Mouse (Mus musculus) kidney, embryonic 16.5 days (tissue): ENCODE results near the gene Ankrd35. TPM values are rescaled to one million over a fixed set of nuclear protein-coding genes. Genes with fewer than 3 reads are reported as not detected.
A peak's percentile ranks its signal among the peaks of the same experiment; 100 is the strongest.
"Not testable (repeated sequence)": the region's sequence is repeated elsewhere in the genome, so short reads cannot be mapped to it uniquely, and the experiment has no call there.

Experiments used
- ATAC-seq: fragments of 200-750 bp; cut with Nextera tagmentation; 2 replicates; pipeline ENCODE4 v1.8.0; 2017; ENCODE audit warnings: moderate TSS enrichment; ENCODE audit not compliant: low FRiP score, low TSS enrichment
- H3K27ac ChIP-seq: fragments of 300-500 bp; sonication (generic); 2 replicates; pipeline ENCODE4 v1.5.1; 2014; ENCODE audit warnings: low read length
- H3K27me3 ChIP-seq: fragments of 300-500 bp; sonication (generic); 2 replicates; pipeline ENCODE4 v1.6.1; 2014; ENCODE audit warnings: low read length, control low read depth, mixed read lengths; ENCODE audit not compliant: insufficient read depth
- H3K36me3 ChIP-seq: fragments of 300-500 bp; sonication (generic); 2 replicates; pipeline ENCODE4 v1.6.1; 2014; ENCODE audit warnings: low read length, control low read depth, mixed read lengths; ENCODE audit not compliant: insufficient read depth
- H3K4me1 ChIP-seq: fragments of 300-500 bp; sonication (generic); 2 replicates; pipeline ENCODE4 v1.6.1; 2014; ENCODE audit warnings: low read length, control low read depth, mixed read lengths; ENCODE audit not compliant: insufficient read depth
- H3K4me2 ChIP-seq: fragments of 300-500 bp; sonication (generic); replicated peaks from 2 replicates; pipeline ENCODE4 v1.6.1; 2014; ENCODE audit warnings: low read depth, low read length
- H3K4me3 ChIP-seq: fragments of 300-500 bp; sonication (generic); 2 replicates; pipeline ENCODE4 v1.5.1; 2014; ENCODE audit warnings: mild to moderate bottlenecking, low read length
- H3K9ac ChIP-seq: fragments of 300-500 bp; sonication (generic); replicated peaks from 2 replicates; pipeline ENCODE4 v1.6.1; 2014; ENCODE audit warnings: low read length
- H3K9me3 ChIP-seq: fragments of 300-500 bp; sonication (generic); 2 replicates; pipeline ENCODE4 v1.6.1; 2016; ENCODE audit warnings: low read length, control low read depth
- WGBS: fragments of 180-500 bp; shearing (Covaris S2); extraction: QIAGEN DNeasy Blood & Tissue Kit; methylation state at CpG from one replicate; pipeline ENCODE4 v1.1.7; 2014; 5-methylcytosine and 5-hydroxymethylcytosine counted together
- polyA plus RNA-seq: library from polyadenylated mRNA; unstranded; fragments of >200 nt; fragmentation: Nextera tagmentation; extraction: Ambion mirVana; gene quantifications from 2 replicates; pipeline ENCODE4 v1.2.1, GENCODE M21; 2015

The Ankrd35 gene
- polyA plus RNA-seq, 1 experiment from 2014 or later = 1.6 TPM

DNA sequence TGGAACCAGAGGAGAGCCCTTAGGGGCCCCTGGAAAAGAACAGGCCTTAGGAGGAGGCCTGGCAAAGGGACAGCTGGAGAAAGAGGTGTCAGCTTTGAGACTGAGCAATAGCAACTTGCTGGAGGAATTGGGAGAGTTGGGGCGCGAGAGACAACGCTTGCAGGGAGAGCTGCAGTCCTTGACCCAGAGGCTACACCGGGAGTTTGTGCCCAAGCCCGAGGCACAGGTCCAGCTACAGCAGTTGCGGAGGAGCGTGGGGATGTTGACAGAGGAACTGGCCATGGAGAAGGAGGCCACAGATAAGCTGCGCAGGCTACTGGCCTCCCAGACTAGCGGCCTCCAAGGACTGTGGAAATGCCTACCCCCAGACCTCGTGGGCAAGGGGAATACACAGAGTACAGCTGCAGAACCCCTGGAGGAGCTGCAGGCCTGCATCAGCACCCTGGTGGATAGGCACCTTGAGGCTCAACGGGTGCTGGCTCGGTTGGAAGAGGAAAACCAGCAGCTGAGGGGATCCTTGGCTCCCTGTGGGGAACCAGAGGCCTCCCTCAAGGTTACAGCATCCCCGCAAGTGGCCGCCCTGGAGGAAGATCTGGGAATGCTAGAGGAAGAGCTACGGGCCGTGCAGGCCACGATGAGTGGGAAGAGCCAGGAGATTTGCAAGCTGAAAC, 14.4 kb downstream of the Ankrd35 start:
- H3K9me3 ChIP-seq = no peaks in the 10 kb centered on the region
- H3K36me3 ChIP-seq = no peaks in the 10 kb centered on the region
- no peak for ATAC-seq
- no peaks in the 10 kb centered on the region for H3K4me1 ChIP-seq
- H3K27me3 ChIP-seq = peaks cover 10% of the 10 kb centered on the region; the same call in 1 of the 2 replicates
- H3K4me3 ChIP-seq = peak overlapping the region; percentile 22
- H3K27ac ChIP-seq = no peak overlapping the region
- WGBS = 58% methylated on average over 17 of the region's 17 CpGs
- H3K9ac ChIP-seq = peak overlapping the region; percentile 42
- H3K4me2 ChIP-seq = peak overlapping the region; percentile 42

DNA sequence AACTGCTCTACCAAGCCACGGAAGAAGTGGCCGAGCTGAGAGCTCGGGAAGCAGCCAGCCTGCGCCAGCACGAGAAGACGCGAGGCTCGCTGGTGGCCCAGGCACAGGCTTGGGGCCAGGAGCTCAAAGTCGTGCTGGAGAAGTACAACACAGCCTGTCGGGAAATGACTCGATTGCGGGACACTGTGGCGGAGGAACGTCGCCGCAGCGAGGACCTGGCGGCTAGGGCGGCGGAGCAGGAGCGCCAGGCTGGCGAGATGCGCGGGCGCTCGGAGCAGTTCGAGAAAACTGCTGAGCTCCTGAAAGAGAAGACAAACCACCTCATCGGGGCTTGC, 14.9 kb downstream of the Ankrd35 start:
- Histone ChIP-seq H3K9ac (peak overlapping the region; percentile 42), H3K4me1 (no peaks in the 10 kb centered on the region), H3K27ac (no peak overlapping the region), H3K27me3 (peaks cover 10% of the 10 kb centered on the region; the same call in 1 of the 2 replicates), H3K4me3 (peak overlapping the region; percentile 22), H3K9me3 (no peaks in the 10 kb centered on the region), H3K36me3 (no peaks in the 10 kb centered on the region), H3K4me2 (peak overlapping the region; percentile 42)
- no peak for ATAC-seq
- 33% methylated on average over 28 of the region's 28 CpGs for WGBS

DNA sequence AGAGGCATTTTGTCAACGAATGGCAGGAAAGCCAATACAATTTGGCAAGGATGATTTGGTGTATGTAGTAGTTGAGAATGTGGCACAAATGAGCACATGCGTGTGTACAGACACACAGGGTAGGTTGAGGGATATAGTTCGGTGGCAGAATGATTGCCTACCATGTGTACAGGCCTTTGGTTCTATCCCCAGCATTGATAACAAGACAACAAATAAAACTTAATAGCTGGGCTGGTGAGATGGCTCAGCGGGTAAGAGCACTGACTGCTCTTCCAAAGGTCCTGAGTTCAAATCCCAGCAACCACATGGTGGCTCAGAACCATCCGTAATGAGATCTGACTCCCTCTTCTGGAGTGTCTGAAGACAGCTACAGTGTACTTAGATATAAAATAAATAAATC, 16.1 kb downstream of the Ankrd35 start:
- 90% methylated on average over 5 of the region's 5 CpGs for WGBS

DNA sequence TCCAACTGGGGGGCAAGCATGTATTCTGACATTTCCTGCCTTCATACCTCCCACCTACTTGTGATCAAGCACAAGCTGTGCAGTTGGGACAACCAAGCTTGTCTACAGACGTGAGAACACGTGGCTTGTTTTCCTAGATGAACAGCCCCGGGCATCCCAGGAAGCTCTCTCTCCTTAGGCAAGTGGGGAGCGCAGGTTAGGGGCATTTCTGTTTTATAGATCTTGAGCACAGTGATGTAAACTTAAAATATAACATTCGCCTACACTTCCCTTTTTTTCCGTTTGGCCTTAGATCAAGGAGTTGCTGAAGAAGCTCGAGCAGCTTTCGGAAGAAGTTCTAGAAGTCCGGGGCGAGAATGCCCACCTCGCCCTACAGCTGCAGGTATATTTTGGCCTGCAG, 18.9 kb downstream of the Ankrd35 start:
- ATAC-seq = no peak
- H3K4me3 ChIP-seq = no peak overlapping the region
- H3K9me3 ChIP-seq = no peaks in the 10 kb centered on the region
- WGBS = 79% methylated on average over 11 of the region's 11 CpGs
- H3K36me3 ChIP-seq = no peaks in the 10 kb centered on the region
- no peak overlapping the region for H3K4me2 ChIP-seq
- peaks cover 2% of the 10 kb centered on the region; the same call in 1 of the 2 replicates for H3K27me3 ChIP-seq
- H3K4me1 ChIP-seq = no peaks in the 10 kb centered on the region
- H3K9ac ChIP-seq = no peak overlapping the region
- no peak overlapping the region for H3K27ac ChIP-seq

More for the DNA sequence above, 16.1 kb downstream of the Ankrd35 start:
- ATAC-seq, H3K9me3 ChIP-seq, H3K9ac ChIP-seq, H3K4me3 ChIP-seq, H3K4me2 ChIP-seq, H3K27ac ChIP-seq, H3K4me1 ChIP-seq, H3K36me3 ChIP-seq, H3K27me3 ChIP-seq: not testable (repeated sequence)

DNA sequence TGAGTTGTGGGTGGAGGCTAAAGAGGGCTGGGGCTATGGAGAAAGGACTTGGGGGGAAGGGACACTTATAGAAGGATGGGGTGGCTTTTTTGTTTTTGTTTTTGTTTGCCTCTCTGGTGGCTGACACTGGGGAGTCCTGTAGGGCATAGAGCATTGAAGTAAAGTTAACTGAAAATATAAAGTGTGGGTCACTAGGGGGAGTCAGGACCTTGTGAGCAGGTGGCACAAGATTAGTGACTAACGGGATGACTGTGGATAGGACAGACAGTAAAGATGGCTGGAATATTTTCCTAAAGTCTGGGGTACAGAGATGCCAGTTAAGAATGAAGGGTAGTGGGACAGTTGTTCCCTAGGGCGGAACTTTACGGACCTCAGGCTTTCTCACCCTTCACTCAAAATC, 20.4 kb downstream of the Ankrd35 start:
- Histone ChIP-seq H3K36me3 (no peaks in the 10 kb centered on the region), H3K27ac (no peak overlapping the region), H3K27me3 (no peaks in the 10 kb centered on the region), H3K9ac (no peak overlapping the region), H3K4me1 (0 out of 2 replicates have a peak, but pooled peaks cover under 1% of the 10 kb centered on the region), H3K4me3 (no peak overlapping the region), H3K4me2 (no peak overlapping the region), H3K9me3 (no peaks in the 10 kb centered on the region)
- ATAC-seq = no peak
- 56% methylated on average over 3 of the region's 3 CpGs for WGBS

DNA sequence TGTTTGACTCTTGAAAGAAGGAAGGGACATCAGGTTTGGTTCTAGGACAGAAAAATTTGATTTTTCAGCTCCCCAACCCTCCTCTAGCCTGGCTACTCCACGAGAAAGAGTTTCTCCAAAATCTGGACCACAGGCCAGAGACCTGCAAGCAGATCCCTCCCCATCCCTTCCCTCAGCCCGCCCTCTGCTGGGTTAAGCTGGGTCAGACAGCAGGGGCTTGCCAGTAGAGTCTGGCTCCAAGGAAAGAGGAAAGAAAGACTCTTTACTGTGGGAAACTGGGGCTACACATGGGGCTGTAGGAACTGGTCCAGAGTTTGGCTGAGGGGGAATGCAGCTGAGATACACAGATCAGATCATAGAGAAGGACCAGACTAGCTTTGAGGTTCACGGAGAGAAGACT, 22.6 kb downstream of the Ankrd35 start:
- ATAC-seq = no peak
- H3K9me3 ChIP-seq = no peaks in the 10 kb centered on the region
- H3K4me1 ChIP-seq = peaks cover 9% of the 10 kb centered on the region
- H3K4me2 ChIP-seq = no peak overlapping the region
- WGBS = 23% methylated on average over 3 of the region's 3 CpGs
- H3K27me3 ChIP-seq = no peaks in the 10 kb centered on the region
- H3K36me3 ChIP-seq = no peaks in the 10 kb centered on the region
- H3K4me3 ChIP-seq = no peak overlapping the region
- no peak overlapping the region for H3K27ac ChIP-seq
- no peak overlapping the region for H3K9ac ChIP-seq

DNA sequence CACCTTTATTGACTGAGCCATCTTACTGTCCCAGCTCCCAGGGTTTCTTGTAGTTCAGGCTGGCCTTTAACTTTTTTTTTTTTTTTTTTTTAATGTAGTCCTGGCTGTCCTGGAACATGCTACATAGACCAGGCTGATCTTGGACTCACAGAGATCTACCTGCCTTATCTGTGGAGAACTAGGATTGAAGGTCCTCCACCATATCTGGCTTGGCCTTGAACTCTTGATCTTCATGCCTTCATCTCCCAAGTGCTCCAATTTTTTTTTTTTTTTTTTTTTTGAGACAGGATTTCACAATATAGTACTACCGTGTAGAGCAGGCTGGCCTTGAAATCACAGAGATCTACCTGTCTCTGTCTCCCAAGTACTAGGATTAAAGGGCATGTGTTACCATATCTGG, 23.6 kb downstream of the Ankrd35 start:
- no peak for ATAC-seq
- no peak overlapping the region for H3K4me2 ChIP-seq
- H3K4me3 ChIP-seq = no peak overlapping the region
- no peaks in the 10 kb centered on the region for H3K36me3 ChIP-seq
- H3K9ac ChIP-seq = no peak overlapping the region
- 89% methylated on average over 1 of the region's 1 CpGs for WGBS
- no peak overlapping the region for H3K27ac ChIP-seq
- H3K27me3 ChIP-seq = no peaks in the 10 kb centered on the region
- H3K9me3 ChIP-seq = no peaks in the 10 kb centered on the region
- peaks cover 17% of the 10 kb centered on the region for H3K4me1 ChIP-seq

DNA sequence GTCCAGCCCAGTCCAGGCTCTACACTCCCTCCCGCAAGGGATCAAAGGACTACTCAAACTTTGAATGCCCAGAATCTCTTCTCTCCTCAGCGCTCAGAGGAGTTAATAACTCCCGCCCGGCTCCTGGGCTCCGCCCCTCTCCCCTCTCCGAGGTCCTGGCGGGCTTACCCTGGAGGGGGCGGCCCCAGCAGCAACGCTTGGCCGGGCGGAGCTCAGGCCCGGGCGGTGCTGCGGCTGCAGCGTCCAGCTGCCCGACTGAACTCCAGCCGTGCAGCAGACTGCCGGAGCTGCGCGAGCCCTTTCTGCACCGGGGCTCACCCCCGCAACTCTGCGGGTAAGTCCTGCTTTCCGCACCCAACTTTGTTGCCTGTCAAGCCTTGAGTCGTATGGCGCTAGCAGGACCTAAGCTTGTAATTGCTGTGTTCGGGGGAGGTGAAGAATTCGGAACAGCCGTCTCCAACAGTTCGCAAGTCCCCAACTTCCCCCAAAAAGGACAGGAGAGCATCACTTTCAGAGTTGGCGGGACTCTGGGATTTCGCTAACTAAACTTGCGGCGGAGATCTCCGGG, 26.4 kb downstream of the Ankrd35 start, which contains the start of gene Pias3:
Gene Pias3, plus strand, starts transcription at position 187 of the 568 bp plus-strand sequence.
- H3K4me2 ChIP-seq = peak within 1 kb of the TSS; percentile 77
- no peaks in the 10 kb centered on the region for H3K9me3 ChIP-seq
- H3K36me3 ChIP-seq = peaks cover 20% of the 10 kb centered on the region
- under 1% methylated on average over 35 of the region's 35 CpGs for WGBS
- H3K27ac ChIP-seq = peak within 1 kb of the TSS; percentile 93
- peaks cover 25% of the 10 kb centered on the region for H3K4me1 ChIP-seq
- peak within 1 kb of the TSS; percentile 89 for H3K9ac ChIP-seq
- peak within 1 kb of the TSS; percentile 92 for H3K4me3 ChIP-seq
- ATAC-seq = peak; percentile 91
- no peaks in the 10 kb centered on the region for H3K27me3 ChIP-seq

DNA sequence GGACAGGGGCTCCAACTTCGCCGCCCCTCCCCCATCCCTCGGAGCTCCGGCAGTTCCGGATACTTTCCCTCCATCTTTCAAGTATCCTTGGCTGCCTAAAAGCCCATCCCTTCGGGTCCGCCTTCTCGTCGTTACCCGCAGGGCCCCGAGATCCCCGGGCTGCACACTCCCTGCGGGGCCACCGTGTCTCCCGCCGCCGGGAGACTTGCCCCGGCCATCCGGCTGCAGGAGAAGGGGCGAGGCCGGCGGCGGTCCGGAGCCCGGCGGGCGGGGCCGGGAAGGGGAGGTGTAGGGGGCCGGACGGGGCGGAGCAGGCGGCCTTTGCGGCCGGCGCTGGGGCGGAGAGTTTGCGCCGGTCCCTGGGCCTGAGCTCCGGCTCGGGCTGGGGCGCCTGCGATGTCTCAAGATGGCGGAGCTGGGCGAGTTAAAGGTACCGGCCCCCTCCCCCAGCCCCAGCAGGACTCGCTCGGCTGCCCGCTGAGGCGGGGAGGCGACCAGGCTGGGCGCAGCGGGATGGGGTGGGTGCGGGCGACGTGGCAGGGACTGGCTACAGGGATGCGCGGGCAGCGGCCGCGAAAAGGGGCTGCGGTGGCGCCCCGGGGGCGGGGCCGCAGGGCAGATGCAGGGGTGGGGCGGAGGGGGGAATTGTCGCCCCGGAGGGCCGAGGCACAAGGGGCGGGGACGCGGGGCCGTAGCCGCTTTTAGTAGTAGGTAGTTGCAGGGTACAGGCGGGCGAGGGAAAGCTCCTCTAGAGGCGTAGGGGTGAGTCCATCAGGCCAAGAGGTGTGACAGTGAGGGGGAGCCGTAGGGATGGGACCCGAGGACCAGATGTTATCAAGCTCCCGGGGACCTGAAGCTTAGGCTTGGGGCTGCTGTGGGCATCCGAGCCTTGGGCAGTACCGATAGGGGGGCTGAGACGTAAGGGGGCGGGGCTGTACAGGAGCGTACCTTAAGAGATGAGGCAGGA, 27.1 kb downstream of the Ankrd35 start:
- Histone ChIP-seq H3K9me3 (no peaks in the 10 kb centered on the region), H3K36me3 (peaks cover 28% of the 10 kb centered on the region), H3K4me2 (peak overlapping the region; percentile 77), H3K27ac (peak overlapping the region; percentile 93), H3K9ac (peak overlapping the region; percentile 89), H3K4me1 (peaks cover 25% of the 10 kb centered on the region), H3K4me3 (peak overlapping the region; percentile 92), H3K27me3 (no peaks in the 10 kb centered on the region)
- peak; percentile 95 for ATAC-seq
- under 1% methylated on average over 74 of the region's 85 CpGs for WGBS
